Mouse (Mus musculus): ENCODE results near the gene Kifc3.

DNA sequence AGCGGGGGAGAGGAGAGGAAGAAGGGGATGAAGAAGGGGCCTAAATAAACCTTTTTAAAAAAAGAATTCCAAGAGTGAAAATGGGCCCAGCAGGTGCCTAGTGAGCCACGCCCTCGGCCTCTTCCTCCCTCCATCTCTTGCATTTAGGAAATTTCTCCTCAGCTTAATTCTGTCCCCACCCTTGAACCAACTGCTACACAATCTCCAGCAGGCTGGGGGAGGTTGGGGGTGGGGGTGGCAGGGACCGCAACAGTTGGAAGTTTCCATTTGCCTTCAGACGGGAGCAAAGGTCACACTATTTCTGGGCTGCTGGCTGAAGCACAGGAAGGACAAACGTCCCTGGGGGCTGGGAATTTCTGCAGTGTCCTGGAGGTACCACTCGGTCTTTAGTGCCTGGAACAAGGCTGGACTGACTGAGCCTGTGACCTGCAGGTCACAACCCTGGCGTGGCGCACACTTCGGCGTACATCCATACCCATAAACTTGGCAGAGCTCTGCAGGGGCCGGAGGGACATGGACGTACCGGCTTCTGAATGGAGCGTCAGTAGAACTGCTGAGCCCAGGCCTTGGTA lies 71.6 kb downstream of the Kifc3 start:
- no peak for TF ChIP-seq TBP (conservative IDR thresholded peaks at IDR 0.05; ENCODE audit: low read depth, low read length)
- TF ChIP-seq CTCF (conservative IDR thresholded peaks at IDR 0.05 in 1 of 2, IDR thresholded peaks at IDR 0.05 in 1 of 2; ENCODE audit: low read depth in 2 of 2, low read length in 2 of 2), result no peak
- TF ChIP-seq JUN (IDR thresholded peaks at IDR 0.05; ENCODE audit: insufficient read depth, low read depth, low read length), result no peak
- no peak for TF ChIP-seq POLR2A (IDR thresholded peaks at IDR 0.05; ENCODE audit: low read depth, low read length)
- TF ChIP-seq UBTF (IDR thresholded peaks at IDR 0.05; ENCODE audit: low read depth, low read length), result no peak
- no peak for TF ChIP-seq ELF1 (IDR thresholded peaks at IDR 0.05; ENCODE audit: low read depth, low read length)
- TF ChIP-seq HCFC1 (IDR thresholded peaks at IDR 0.05; ENCODE audit: low read depth, low read length), result no peak
- TF ChIP-seq SIN3A (IDR thresholded peaks at IDR 0.05; ENCODE audit: low read length), result no peak
- no peak for TF ChIP-seq E2F4 (IDR thresholded peaks at IDR 0.05; ENCODE audit: insufficient replicate concordance, low read depth, low read length)
- no peak for TF ChIP-seq PAX5 (IDR thresholded peaks at IDR 0.05; ENCODE audit: low read length)
- no peak for TF ChIP-seq POLR2AphosphoS2 (IDR thresholded peaks at IDR 0.05; ENCODE audit: low read depth, low read length)
- no peak for TF ChIP-seq USF2 (conservative IDR thresholded peaks at IDR 0.05; ENCODE audit: low read depth, low read length)

All from CH12.LX (cell line).